Mouse (Mus musculus) spleen, adult 12 weeks (tissue): Measurements from ENCODE around the gene Gm19345.

Experiments used
- DNase-seq: peaks from one replicate; pipeline ENCODE4 v3.0.0; 2022; ENCODE audit warnings: low spot score

Gene Gm19345

DNA sequence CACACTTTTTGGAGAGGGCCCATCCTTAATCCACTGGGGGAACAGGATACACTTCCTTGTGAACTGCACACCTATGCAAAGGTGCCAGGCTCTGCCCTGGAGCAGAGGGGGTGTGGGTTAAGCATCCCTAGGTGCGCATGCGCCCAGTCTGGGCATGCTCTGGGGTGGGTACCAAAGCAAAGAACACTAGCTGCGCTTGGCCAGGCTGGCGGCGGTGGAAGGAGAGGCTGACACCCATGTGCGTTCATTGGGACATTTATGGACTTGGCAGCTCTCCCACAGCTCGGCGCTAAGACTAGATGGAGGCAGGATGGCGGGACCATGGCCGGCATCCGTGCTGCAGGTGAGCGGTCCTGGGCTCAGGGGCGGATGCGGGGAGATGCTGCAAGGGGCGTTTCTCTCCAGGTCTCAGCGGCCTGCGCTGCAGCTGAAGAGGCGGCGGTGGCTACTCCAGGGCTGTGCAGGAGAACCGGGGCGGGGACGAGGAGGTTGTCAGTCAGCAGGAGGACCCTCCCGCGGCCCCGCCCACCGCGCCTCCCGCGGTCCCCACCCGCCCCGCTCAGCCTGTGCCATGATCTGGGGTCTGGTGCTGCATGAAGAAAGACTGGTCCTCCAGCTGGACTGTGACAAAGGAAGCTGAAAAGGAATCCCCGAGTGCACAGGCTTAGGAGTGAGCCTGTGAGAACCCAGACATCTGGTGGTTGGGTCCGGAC is at the start of gene Gm19345:
Gene Gm19345, plus strand, starts transcription at position 146 of the 713 bp plus-strand sequence.
- no peak for DNase-seq

DNA sequence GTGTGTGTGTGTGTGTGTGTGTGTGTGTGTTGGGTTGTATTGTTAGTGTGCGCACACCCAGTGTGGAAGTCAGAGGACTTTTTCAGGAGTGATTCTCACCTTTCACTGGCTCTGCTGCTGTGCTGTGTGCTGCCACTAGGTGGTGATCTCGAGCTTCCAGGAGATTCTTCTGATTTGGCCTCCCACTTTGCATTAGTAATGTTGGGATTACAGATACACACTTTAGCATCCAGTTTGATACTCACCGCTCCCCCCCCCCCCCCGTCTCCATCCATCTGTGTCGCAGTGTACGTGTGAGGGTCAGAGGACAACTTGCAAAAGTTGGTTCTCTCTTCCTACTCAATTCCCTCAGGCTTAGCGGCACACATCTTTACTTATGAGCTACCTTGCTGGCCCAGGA is 48.8 kb upstream of the Gm19345 start:
- DNase-seq, result no peak

DNA sequence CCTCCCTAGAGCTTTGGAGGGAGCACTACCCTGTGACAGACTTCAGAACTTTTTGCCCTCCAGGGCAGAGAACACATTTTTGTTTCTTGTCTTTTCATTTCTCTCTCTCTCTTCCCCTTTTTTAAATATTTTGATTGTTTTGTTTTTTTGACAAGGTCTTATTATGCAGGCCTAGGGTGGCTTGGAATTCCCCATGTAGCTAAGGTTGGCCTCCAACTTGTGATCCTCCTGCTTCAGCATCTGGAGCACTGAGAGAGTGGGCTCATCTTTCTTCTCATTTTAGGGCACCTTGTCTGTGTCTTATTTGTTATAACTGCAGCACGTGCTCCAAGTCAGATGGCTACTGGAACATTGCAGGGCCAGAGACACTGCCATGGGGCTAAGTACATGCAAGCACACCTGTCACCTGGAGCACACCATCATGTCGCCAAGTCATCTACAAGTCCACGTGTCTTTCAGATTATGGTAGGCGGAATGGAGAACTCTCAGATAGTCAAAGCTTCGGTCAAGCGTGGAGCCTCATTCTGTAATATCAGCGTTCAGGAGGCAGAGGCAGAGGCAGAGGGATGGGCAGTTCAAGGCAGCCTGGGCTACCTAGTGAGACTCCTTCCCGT is 45.3 kb upstream of the Gm19345 start:
- no peak for DNase-seq

DNA sequence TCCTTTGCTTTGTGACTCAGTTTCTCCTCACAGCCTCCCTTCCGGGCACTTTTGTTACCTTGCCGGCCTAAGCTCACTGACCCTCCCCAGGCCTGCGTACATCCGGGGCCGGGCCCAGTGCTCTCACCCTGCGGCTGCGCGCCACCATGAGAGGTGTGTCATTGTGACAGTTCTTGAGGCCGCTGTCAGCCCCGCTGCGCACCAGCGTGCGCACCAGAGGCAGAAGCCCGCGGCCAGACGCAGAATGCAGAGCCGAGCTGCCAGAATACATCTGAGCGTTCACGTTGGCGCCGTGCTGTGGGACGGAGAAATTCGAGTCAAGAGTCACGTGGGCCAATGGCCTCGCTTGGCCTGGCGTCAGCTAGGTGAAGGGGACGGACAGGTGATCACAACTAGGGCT is 42.4 kb upstream of the Gm19345 start:
- no peak for DNase-seq

DNA sequence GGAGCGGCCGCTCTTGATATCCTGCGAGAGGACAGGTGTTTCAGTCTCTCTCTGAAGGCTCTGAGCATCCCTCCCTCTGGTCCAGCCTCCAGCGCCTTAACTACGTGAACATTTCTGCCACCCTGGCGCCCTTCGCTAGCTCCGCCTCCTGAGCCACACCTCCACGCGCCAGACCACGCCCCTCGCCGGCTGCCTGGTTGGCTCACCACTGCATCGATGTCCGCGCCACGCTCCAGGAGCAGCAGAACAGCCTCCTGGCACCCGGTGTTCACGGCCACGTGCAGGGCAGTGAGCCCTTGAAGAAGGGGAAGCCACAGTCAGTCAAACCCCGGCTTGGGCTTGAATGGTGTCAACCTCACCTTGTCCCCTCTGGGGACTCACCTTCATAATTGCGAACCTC is 40.7 kb upstream of the Gm19345 start:
- no peak for DNase-seq

DNA sequence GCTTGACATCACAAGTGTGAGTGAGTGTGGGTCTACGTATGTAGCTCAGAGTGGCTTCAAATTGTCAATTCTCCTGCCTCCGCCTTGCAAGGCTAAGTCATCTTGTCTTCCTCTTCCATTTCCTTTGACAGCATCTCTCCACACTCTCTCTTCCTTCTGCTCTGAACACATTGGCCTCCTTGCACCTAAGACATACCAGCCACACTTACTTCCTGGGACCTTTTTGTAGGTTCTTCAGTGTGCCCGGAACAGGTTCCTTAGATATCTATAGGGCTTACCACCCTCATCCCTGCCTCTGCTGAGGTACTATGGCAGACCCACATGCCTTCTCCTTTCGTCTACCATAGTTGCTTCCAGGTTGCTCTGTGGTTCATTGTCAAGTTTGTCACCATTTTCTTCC is 38.6 kb upstream of the Gm19345 start:
- DNase-seq, result no peak

DNA sequence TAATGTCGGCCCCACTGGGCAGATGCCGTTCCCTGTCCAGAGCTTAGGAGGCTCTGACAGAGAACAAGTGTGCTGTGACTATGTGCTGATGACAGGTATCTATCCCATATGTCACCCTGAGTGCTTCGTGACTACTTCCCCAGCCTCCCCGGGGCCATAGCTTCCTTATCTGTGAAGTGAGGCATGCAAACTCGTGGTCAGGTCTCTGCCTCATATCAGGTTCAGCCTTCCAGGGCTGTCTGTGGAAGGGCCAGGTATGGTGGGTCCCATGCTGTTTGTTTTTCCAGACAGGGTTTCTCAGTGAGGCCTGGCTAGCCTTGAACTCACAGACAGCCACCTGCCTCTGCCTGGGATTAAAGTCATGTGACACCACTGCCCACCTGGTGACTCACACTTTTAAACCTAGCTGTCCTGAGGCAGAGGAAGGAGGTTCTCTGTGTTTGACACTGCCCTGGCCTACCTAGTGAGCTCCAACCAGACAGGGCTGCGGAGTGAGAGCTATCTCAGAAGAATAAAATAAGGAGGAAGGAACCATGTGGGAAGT is 38.2 kb upstream of the Gm19345 start:
- no peak for DNase-seq

DNA sequence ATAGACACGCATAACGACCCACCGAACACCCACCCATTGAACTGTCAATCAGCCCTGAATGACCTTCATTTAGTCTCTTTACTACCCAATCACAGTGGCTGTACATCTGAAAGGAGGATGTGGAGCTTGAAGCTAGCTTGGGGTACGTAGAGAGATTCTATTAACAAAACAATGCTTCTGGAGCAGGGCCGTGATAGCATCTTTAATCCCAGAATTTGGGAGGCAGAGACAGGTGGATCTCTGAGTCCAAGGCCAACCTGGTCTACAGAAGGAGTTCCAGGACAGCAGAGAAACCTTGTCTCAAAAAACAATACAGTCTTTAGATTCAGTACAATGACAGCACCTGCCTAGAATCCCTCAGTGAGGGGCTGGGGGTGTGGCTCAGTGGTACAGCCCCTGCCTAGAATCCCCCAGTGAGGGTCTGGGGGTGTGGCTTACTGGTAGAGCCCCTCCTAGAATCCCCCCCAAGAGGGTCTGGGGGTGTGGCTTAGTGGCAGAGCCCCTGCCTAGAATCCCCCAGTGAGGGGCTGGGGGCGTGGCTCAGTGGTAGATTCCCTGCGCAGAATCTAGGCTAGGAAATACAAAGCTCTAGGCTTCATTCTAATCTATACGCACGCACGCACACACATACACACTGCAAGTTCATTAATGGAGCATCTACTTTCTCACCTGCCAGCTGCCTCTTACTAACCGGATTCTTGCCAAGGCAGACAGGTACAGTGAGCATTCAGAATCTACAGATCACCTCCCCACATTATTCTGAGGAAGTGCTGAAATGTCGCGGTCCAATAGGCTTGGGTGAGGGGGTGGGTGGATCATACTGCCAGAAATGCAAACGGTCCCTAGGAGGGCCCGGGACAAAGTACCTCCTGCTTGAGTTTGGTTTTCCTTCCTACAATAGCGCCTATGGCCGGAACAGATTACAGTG is 36.2 kb upstream of the Gm19345 start:
- no peak for DNase-seq

DNA sequence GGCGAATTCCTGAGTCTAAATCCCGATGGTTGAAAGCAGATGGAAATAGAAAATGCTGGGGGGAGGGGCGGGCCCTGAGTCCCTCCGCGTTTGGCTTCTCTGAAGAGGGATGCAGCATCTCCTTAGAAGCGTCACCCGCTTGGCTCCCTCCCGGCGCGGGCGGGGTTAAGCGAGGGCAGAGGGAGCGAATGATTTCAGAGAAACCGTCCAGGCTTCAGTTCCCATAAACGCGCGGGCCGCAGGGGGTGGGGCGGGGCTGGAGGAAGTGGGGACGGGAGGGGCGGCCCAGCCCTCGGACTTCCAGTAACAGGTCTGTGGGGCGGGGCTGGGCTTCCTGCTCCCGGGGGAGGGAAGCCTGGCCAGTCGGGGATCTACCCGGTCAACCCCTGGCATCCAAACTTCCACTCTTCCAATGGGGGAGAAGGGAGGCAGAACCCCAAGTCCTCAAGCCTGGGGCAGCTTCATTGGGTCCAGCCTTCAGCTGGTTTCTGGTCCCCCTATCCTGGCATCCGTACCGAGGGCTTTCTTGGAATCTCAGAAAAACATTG is 35.5 kb upstream of the Gm19345 start:
- no peak for DNase-seq

DNA sequence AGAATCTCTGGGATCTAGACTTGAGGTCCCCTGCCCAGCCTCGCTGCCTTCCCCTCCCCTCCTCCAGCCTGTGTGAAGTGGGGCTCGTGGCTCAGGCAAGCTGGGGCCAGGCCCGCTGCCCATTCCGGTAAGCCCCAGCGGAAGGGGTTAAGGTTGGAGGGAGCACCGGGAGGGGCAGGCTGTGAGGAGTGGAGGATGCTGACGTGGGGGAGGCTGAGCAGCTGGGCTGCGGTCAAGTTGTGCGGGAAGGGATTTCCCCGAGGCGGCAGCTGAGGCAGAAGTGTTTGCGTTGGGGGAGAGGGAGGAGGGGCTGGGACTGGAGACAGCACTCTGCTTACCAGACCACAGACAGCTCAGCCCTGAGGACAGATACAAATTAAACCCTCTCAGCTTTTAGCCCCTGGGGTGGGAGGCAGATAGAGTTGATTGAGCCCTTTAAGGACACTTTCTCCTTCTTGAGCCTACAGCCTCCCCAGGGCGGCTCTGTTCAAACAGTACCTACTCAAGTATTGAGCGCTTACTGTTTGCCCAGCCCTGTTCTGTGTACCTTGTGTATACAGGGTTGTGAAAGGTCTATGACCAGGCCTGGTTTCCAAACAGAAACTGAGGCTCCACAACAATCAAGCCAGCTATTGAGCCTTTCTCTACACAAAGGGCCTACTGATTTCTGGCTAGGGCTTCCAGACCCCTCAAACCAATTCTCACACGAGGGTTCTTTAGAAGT is 34.3 kb upstream of the Gm19345 start:
- DNase-seq, result peak; percentile 69

DNA sequence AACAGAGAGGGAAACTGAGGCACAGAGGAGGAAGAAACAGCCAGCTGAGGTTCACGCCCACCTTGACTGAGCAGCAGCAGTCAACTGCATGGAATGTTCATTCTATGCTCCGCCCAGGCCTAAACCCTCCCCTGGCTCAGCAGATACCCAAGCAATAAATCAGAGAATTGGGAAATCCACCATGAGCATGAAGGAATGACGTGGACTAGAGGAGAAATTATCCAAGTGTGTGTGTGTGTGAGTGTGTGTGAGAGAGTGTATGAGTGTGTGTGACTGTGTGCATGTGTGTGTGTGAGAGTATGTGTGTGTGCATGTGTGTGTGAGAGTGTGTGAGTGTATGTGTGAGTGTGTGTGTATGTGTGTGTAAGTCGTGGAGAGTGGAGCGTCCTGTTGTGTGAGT is 33.4 kb upstream of the Gm19345 start:
- no peak for DNase-seq

DNA sequence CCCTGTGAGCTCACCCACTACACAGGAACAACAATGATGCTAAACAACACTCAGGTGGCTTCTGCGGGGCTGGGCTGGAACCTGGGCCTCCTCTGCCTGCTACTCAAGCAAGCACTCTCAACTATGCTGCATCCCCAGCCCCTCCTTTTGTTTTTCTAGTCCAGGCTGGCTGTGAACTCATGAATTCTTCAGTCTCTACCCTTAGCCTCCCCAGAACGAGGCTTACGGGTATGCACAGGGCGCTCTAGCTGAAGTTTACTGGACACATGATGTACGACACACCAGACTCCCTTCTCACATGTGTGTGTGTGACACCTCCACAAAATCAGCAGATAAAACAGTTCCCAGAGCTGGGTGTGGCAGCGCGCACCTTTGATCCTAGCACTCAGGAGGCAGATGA is 32.9 kb upstream of the Gm19345 start:
- DNase-seq, result no peak

DNA sequence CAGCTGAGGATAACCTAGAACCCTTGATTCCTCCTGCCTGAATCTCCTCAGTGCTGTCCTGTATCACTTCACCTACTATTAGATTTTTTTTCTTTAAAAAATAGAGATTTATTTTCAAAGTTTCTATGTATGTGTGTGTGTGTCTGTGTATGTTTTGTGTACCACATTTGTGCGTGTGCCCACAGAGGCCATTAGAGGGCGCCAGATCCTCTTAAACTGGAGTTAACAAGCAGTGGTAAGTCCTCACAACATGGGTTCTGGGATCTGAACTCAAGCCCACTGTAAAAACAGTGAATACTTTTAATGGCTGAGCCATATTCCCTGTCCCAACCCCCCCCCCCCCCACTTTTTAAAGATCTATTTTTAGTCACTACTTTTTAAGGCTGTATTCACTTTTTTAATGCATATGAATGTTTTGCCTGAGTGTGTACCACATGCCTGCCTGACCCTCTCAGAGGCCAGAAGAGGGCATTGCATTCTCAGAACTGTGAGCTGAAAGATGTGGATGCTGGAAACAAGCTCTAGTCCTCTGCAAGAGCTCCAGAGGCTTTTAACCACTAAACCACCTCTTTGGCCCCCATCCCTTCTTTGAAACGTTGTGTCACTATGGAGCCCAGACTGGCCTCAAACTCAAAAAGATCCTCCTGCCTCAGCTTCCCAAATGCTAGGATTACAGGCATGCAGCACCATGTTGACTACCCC is 31.3 kb upstream of the Gm19345 start:
- DNase-seq, result no peak

DNA sequence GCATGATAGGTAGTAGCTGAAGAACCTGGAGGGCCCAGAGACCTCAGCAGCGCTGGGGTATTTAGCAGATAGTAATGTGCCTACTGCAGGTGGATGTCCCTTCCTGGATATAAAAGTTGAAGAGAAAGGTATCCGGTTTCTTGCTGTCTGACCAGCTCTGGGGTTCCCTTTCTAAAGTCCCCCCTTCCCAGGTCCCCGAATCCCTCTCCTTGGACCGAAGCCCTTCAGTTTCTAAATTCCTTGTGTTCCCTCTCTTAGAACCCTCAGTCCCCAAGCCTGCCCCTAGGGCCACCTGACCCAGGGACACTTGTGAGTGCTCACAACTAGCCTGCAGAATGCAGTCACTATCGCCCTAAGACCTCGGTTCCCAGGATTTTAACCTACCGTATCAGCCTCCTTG is 30.2 kb upstream of the Gm19345 start:
- DNase-seq, result no peak

DNA sequence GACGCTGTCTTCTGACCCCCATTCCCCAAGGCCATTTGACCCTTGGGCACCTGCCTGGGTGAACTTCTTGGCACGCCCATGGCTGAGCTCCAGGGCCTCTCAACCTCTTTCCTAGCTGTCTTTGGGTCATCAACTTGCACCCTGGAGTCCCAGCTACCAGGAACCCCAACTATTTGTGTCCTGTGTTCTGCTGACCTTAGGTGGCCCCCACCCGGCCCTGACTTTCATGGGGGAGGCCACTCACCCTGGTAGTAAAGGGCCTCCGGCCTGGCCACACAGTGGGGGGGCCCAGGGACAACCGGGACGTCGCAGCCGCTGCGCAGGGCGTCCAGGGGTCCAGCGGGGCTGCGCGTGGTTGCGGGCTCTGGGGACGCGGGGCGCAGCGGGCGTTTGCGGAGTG is 29.6 kb upstream of the Gm19345 start:
- no peak for DNase-seq

DNA sequence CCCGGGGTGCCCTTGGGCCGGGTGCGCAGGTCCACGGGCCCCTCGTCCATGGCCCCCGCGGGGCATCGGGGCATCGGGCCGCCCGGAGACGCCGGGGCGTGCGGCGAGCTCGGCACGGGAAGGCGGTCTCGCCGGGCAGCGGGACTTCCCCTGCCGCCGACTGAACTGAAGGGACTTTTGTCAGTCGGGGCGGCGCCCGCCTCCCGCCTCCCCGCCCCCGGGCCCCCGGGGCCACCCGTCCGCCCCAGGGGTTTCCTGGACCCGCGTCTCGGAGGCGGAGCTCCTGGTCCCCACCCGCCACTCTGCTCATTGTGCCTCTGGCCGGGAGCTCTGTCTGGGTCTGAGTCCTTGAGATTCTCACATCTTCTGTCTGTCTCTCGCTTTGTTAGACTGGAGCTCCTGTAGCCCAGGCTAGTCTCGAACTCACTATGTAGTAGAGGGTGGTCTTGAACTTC is 29.2 kb upstream of the Gm19345 start, which contains the start of gene Bcl3:
Gene Bcl3, minus strand, starts transcription at position 167 of the 455 bp plus-strand sequence.
- peak; percentile 31 for DNase-seq

DNA sequence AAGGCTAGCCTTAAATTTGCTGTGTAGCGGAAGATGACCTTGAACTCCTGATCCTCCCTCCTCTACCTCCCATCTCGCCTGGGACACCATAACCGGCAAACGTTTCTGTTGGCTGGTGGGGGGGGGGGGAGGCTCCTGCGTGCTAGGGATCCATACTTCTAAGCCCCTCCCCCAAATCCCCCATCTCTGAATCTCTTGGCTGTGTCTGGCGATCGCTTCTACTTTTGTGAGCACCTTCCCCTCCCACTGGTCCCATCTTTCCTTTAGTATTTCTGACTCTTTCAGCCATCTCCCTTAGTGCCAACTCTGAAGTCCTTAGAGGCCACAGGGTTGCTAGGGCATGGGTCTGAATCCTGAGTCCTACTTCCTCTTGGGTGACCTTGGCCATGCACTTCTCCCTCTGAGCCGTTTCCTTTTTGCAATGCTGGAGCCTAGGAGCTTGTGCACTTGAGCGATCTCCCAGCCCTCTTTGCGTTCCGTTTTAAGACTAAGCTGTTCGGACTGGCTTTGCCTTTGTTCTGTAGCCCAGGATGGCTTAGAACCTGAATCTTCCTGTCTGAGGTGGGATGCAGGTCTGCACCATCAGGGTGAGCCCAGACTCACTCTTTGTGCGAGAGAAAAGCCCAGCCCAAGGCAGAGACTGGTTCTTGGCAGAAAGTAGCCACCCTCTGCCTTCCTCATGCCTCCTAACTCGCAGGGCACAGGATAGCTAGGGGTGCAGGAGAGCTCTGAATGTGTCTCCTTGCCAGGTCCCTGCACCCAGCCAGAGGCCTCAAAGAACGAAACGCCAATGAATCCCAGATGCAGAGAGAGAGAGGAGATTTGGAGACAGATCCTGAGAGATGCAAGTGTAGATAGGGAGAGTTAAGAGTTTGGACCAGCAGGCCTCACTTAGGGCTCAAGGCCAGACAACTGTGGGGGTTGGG is 28.3 kb upstream of the Gm19345 start:
- no peak for DNase-seq

DNA sequence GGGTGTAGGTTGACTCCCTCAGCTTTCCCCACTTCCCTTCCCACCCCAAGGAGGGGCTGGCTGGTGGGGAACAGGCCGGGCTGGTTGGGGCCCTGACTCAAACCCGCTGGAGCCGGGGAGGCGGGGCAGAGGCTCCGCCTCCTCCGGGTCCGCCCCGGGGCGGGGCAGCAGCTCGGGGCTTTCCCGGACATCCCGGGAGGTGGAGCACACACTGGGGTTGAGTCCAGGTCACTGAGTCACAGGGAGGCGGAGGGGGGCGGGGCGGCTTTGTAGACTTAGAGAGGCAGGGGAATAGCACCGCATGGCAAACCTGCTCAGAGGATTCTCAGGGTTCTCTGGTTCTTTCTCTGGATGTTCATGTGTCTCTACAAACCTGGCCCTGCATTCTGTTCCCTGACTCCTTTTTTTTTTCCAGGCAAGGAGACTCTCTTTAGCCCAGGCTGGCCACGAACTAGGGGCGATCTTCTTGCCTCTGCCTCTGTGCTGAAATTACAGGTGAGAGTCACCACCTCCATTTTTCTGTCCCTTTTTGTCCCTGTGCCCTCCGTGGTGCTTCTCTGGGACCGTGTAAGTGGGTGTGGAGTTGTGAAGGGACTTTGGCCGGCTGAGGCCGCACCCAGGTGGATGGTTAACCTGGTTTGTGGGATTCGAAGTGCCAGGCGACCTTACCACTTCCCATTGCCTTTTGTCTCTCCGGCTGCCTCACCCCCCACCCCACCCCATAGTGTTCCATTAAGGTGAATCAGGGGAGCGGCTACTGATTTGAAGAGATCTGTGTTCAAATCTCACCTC is 27.4 kb upstream of the Gm19345 start:
- peak; percentile 42 for DNase-seq

DNA sequence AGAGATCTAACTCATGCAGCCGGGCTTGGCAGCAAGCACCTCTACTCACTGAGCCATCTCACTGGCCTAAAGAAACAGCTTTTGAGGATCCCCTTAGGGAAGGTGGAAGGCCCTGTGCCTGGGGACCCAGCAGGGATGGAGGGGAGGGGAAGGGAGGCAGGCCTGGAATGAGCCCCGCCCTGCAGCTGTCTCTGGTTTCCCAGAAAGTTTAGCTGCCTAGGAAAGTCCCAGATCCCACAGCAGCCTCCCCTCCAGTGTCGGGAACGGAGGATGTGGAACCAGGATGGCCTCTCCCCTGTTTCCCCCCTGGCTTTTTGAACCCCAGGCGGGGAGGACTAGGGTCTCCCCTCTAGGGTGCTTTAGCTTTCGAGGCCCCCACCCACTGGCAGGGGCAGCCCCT is 25.0 kb upstream of the Gm19345 start:
- no peak for DNase-seq
